Mouse (Mus musculus): ENCODE measurements around the gene Ftsj3. TPM values are rescaled to one million over a fixed set of nuclear protein-coding genes. Genes with fewer than 3 reads are reported as not detected.
"Not testable (repeated sequence)": the region's sequence is repeated elsewhere in the genome, so short reads cannot be mapped to it uniquely, and the experiment has no call there.

The Ftsj3 gene
- polyA plus RNA-seq, 1 experiment from 2014 or later: 31.4 TPM

DNA sequence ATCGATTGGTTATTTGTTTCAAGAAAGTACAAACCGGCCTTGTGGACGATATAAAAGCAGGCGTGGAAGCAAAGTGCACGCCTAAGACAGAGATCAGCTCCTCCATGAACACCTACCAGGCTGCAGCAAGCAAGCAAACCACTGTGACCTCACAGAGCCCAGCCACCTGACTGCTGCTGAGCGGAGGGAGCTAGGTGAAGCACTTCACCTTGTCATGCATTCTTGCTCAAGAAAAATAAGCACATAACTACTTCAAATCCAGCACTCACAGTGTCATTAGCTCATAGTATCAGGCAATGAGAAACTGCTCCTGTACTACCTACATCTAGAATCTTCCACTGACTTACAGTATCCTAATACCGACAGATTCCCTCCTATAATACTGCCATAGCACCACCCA is 55.9 kb downstream of the Ftsj3 start:
- DNase-seq (ENCODE audit: low spot score); H3K4me3 ChIP-seq (replicated peaks; ENCODE audit: low read length); H3K9me3 ChIP-seq (ENCODE audit: control insufficient read depth, low read length); ATAC-seq (ENCODE audit: low FRiP score); H3K4me1 ChIP-seq (replicated peaks; ENCODE audit: control insufficient read depth, insufficient read depth, low read length); H3K27me3 ChIP-seq (ENCODE audit: control insufficient read depth, insufficient read depth, low read length); H3K4me2 ChIP-seq (replicated peaks); H3K9ac ChIP-seq; H3K27ac ChIP-seq: not testable (repeated sequence)
- 96% methylated on average over 7 of the region's 7 CpGs for WGBS
- peaks cover 81% of the 10 kb centered on the region for H3K36me3 ChIP-seq (replicated peaks; ENCODE audit: control insufficient read depth, insufficient read depth)

Other genes with a start within 250 kb of the Ftsj3 start
- gene Kcnh6, start 248.0 kb downstream of the Ftsj3 start, polyA plus RNA-seq (2014; fragmentation: Nextera tagmentation; extraction: Ambion mirVana): 2.3 and 2.5 TPM in 2 replicates
- 156 and 176 TPM in 2 replicates for gene Dcaf7, start 219.2 kb downstream of the Ftsj3 start, polyA plus RNA-seq (2014; fragmentation: Nextera tagmentation; extraction: Ambion mirVana)
- 5.0 and 5.9 TPM in 2 replicates for gene Taco1, start 190.0 kb downstream of the Ftsj3 start, polyA plus RNA-seq (2014; fragmentation: Nextera tagmentation; extraction: Ambion mirVana)
- 16.5 and 18.7 TPM in 2 replicates for gene Map3k3, start 171.5 kb downstream of the Ftsj3 start, polyA plus RNA-seq (2014; fragmentation: Nextera tagmentation; extraction: Ambion mirVana)
- not detected in 2 replicates for gene Gm10840, start 95.2 kb downstream of the Ftsj3 start, polyA plus RNA-seq (2014; fragmentation: Nextera tagmentation; extraction: Ambion mirVana)
- gene Limd2, start 95.2 kb downstream of the Ftsj3 start, polyA plus RNA-seq (2014; fragmentation: Nextera tagmentation; extraction: Ambion mirVana): 140 and 158 TPM in 2 replicates
- 27.4 and 30.1 TPM in 2 replicates for gene Strada, start 53.9 kb downstream of the Ftsj3 start, polyA plus RNA-seq (2014; fragmentation: Nextera tagmentation; extraction: Ambion mirVana)
- 76.6 and 94.5 TPM in 2 replicates for gene Ccdc47, start 39.7 kb downstream of the Ftsj3 start, polyA plus RNA-seq (2014; fragmentation: Nextera tagmentation; extraction: Ambion mirVana)
- gene Ddx42, start 39.2 kb downstream of the Ftsj3 start, polyA plus RNA-seq (2014; fragmentation: Nextera tagmentation; extraction: Ambion mirVana): 78.0 and 82.2 TPM in 2 replicates
- gene Psmc5, start 75 bp upstream of the Ftsj3 start, polyA plus RNA-seq (2014; fragmentation: Nextera tagmentation; extraction: Ambion mirVana): 282 and 287 TPM in 2 replicates
- gene Smarcd2, start 16.9 kb upstream of the Ftsj3 start, polyA plus RNA-seq (2014; fragmentation: Nextera tagmentation; extraction: Ambion mirVana): 12.8 and 16.8 TPM in 2 replicates
- gene Tcam1, start 20.6 kb upstream of the Ftsj3 start, polyA plus RNA-seq (2014; fragmentation: Nextera tagmentation; extraction: Ambion mirVana): 0.08 and 0.43 TPM in 2 replicates
- gene Gh, start 45.8 kb upstream of the Ftsj3 start, polyA plus RNA-seq (2014; fragmentation: Nextera tagmentation; extraction: Ambion mirVana): not detected in 2 replicates
- 0.86 and 0.92 TPM in 2 replicates for gene Cd79b, start 58.7 kb upstream of the Ftsj3 start, polyA plus RNA-seq (2014; fragmentation: Nextera tagmentation; extraction: Ambion mirVana)
- gene Scn4a, start 97.2 kb upstream of the Ftsj3 start, polyA plus RNA-seq (2014; fragmentation: Nextera tagmentation; extraction: Ambion mirVana): not detected in 2 replicates
- gene Prr29, start 109.4 kb upstream of the Ftsj3 start, polyA plus RNA-seq (2014; fragmentation: Nextera tagmentation; extraction: Ambion mirVana): not detected in 2 replicates
- gene Icam2, start 132.0 kb upstream of the Ftsj3 start, polyA plus RNA-seq (2014; fragmentation: Nextera tagmentation; extraction: Ambion mirVana): 13.6 and 18.6 TPM in 2 replicates
- gene Ern1, start 231.8 kb upstream of the Ftsj3 start, polyA plus RNA-seq (2014; fragmentation: Nextera tagmentation; extraction: Ambion mirVana): 5.0 and 7.2 TPM in 2 replicates

Data from hindbrain, embryonic 14.5 days (tissue).